Mouse (Mus musculus): ENCODE results near the gene Fadd. TPM values are rescaled to one million over a fixed set of nuclear protein-coding genes. Genes with fewer than 3 reads are reported as not detected.

Fadd gene
- polyA plus RNA-seq, 1 experiment from 2014 or later: 7.1 TPM

DNA sequence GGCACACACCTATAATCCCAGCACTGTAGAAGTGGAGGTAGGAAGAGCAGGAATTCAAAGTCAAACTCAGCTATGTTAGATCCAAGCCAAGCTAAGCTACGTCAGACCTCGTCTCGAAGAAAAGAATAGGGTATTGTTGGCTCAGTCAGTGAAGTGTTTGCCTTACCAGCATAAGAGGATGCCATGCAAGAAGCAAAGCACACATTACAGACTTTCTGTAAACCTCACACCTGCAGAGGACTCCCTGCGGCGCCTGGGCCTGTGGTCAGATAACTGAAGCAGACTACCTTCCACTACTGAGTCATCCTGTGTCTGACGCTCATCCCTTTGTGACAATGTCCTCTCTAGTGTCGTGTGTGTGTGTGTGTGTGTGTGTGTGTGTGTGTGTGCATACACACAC is 27.3 kb upstream of the Fadd start:
- H3K27ac ChIP-seq: no peak overlapping the region
- no peak overlapping the region for H3K4me3 ChIP-seq
- no peaks in the 10 kb centered on the region for H3K9me3 ChIP-seq
- no peak overlapping the region for H3K9ac ChIP-seq
- H3K4me1 ChIP-seq: no peaks in the 10 kb centered on the region
- H3K27me3 ChIP-seq (replicated peaks): no peaks in the 10 kb centered on the region
- no peak for ATAC-seq (ENCODE audit: low FRiP score, low read depth)
- no peaks in the 10 kb centered on the region for H3K36me3 ChIP-seq
- no peak overlapping the region for H3K4me2 ChIP-seq (replicated peaks)
- 93% methylated on average over 7 of the region's 7 CpGs for WGBS

DNA sequence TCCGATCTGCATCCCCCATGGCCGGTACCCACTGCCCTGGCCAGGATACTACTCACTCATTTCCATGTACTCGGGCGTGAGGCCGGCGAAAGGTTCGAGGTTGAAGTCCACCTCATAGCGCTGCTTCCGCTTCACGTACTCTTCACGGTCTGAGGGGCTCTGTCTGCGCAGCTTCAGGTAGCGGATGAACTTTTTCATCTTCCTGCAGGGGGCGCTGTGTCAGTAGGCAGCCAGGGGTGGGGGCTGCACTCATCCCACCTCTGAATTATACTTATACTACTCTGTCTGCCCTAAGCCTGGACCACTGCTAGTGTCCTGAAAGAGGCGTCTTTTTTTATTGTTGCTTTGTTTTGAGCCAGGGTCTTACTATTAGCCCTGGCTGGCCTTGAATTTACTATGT is 25.6 kb upstream of the Fadd start:
- no peak overlapping the region for H3K27ac ChIP-seq
- H3K4me3 ChIP-seq: no peak overlapping the region
- H3K9ac ChIP-seq: no peak overlapping the region
- no peak overlapping the region for H3K4me2 ChIP-seq (replicated peaks)
- H3K4me1 ChIP-seq: no peaks in the 10 kb centered on the region
- 90% methylated on average over 15 of the region's 15 CpGs for WGBS
- no peaks in the 10 kb centered on the region for H3K27me3 ChIP-seq (replicated peaks)
- H3K9me3 ChIP-seq: no peaks in the 10 kb centered on the region
- ATAC-seq (ENCODE audit: low FRiP score, low read depth): no peak
- H3K36me3 ChIP-seq: no peaks in the 10 kb centered on the region

DNA sequence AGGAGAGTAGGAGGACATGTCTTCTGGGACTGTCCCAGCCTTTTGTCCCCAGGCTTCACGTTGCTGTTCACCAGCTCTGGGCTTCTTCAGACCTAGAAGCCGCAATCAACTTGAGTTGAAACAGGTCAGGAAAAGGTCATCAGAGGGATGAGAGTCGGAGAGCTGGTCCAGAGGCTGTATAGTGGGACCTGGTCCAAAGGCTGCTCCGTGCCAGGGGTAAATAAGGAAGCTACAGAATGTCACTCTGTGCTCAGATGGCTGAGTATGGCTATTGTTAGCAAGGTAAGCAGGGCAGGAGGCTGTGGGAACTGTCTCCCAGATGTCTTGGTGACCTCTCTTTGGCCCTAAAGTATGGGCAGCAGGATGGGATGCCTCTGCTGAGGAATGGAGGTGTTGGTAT is 22.5 kb upstream of the Fadd start:
- WGBS: 65% methylated on average over 4 of the region's 4 CpGs
- Histone ChIP-seq H3K27ac (no peak overlapping the region), H3K36me3 (no peaks in the 10 kb centered on the region), H3K4me1 (peaks cover 6% of the 10 kb centered on the region; the same call in 1 of the 2 replicates), H3K4me2 (replicated peaks) (no peak overlapping the region), H3K27me3 (replicated peaks) (no peaks in the 10 kb centered on the region), H3K9me3 (no peaks in the 10 kb centered on the region), H3K4me3 (no peak overlapping the region), H3K9ac (no peak overlapping the region)
- ATAC-seq (ENCODE audit: low FRiP score, low read depth): no peak

DNA sequence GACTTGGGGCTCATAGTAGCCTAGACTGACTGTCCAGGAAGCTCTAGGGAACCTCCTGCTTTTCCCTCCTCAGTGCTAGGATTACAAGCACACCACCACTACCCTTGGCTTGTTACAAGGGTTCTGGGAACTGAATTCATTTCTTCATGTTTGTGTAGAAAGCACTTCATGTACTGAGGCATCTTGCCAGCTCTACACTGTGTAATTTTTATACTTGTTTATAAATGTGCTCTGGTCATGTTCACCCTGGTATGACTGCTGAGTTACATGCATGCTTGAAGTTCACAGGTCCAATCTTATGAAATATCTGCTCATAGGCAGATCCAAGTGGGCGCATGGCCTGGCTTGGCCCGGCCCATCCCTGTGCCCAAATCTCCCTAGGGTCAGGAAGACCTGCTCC is 22.0 kb upstream of the Fadd start:
- H3K27ac ChIP-seq: no peak overlapping the region
- ATAC-seq (ENCODE audit: low FRiP score, low read depth): no peak
- H3K36me3 ChIP-seq: no peaks in the 10 kb centered on the region
- H3K4me3 ChIP-seq: no peak overlapping the region
- no peak overlapping the region for H3K4me2 ChIP-seq (replicated peaks)
- H3K9me3 ChIP-seq: no peaks in the 10 kb centered on the region
- peaks cover 6% of the 10 kb centered on the region; the same call in 1 of the 2 replicates for H3K4me1 ChIP-seq
- H3K27me3 ChIP-seq (replicated peaks): no peaks in the 10 kb centered on the region
- no peak overlapping the region for H3K9ac ChIP-seq
- WGBS: 93% methylated on average over 2 of the region's 2 CpGs

DNA sequence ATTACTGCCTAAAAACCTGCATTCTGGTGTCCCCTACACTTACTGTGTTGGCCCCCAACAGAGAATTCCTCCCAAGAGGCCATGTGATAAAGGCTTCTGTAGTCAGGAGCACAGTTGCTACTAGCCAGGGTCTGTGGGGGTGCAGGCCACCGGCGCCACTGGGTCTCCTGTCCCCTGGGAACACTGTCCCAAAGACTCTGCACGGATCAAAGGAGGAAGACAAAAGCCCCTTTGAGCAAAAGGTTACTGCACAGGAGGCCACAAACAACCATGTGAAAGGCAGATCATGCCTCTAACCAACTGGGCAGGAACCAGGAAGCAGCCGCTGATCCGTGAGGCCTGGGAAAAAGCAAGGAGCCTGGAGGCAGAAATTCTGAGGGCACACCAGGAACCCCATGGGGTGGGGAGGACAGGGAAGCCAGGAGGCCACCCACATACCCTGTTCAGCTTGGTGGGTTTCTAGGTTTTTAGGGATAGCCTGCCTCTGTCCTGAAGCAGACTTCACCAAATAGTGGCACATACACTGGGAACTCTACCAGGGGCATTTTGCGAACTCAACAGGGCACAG is 18.2 kb upstream of the Fadd start:
- Histone ChIP-seq H3K4me2 (replicated peaks) (no peak overlapping the region), H3K27ac (no peak overlapping the region), H3K27me3 (replicated peaks) (no peaks in the 10 kb centered on the region), H3K9me3 (no peaks in the 10 kb centered on the region), H3K36me3 (no peaks in the 10 kb centered on the region), H3K4me3 (no peak overlapping the region), H3K9ac (no peak overlapping the region), H3K4me1 (peaks cover 6% of the 10 kb centered on the region; the same call in 1 of the 2 replicates)
- 25% methylated on average over 6 of the region's 6 CpGs for WGBS
- no peak for ATAC-seq (ENCODE audit: low FRiP score, low read depth)

DNA sequence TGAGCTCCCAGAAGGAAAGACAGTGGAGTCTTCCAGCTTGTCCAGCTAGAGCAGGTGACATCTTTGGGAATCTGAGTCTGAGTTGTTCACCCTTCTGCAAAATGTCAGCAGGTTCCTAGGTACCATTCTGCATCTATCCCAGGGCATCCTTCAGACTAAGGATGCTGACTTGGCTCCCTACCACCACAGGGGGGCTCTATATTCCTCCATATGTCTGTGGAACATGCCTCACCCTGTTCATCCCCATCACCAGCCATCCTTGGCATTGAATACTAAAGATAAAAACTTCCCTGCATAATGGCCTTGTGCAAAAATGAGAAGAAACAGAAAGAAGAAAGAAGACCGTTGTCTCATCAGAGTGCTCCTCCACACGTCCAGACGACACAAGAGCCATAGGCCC is 7.2 kb upstream of the Fadd start:
- H3K27ac ChIP-seq: no peak overlapping the region
- no peaks in the 10 kb centered on the region for H3K36me3 ChIP-seq
- WGBS: 87% methylated on average over 3 of the region's 3 CpGs
- no peak overlapping the region for H3K4me3 ChIP-seq
- no peak for ATAC-seq (ENCODE audit: low FRiP score, low read depth)
- H3K9ac ChIP-seq: no peak overlapping the region
- H3K9me3 ChIP-seq: no peaks in the 10 kb centered on the region
- H3K4me1 ChIP-seq: no peaks in the 10 kb centered on the region
- no peak overlapping the region for H3K4me2 ChIP-seq (replicated peaks)
- H3K27me3 ChIP-seq (replicated peaks): no peaks in the 10 kb centered on the region

DNA sequence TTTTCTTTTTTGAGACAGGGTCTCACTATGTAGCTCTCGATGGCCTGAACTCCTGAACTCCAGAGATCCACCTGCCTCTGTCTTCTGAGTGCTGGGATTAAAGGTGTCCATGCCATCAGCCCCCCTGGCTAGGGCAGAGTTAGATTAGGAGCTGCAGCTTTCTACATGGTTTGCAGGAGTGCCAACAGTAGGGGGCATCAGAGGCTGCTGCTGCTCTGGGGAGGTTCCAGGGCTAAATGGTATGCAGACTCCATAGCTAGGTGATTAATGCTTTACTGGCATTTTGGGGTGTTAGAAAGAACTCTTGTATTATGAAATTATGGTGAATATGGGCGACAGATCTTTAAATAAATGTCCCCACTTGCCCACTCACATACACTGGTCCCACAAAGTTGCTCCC is 5.0 kb upstream of the Fadd start:
- H3K4me3 ChIP-seq: no peak overlapping the region
- H3K9me3 ChIP-seq: no peaks in the 10 kb centered on the region
- H3K27me3 ChIP-seq (replicated peaks): no peaks in the 10 kb centered on the region
- peaks cover 6% of the 10 kb centered on the region; the same call in 1 of the 2 replicates for H3K4me1 ChIP-seq
- H3K4me2 ChIP-seq (replicated peaks): no peak overlapping the region
- ATAC-seq (ENCODE audit: low FRiP score, low read depth): no peak
- H3K36me3 ChIP-seq: no peaks in the 10 kb centered on the region
- 26% methylated on average over 2 of the region's 2 CpGs for WGBS
- no peak overlapping the region for H3K9ac ChIP-seq
- no peak overlapping the region for H3K27ac ChIP-seq

DNA sequence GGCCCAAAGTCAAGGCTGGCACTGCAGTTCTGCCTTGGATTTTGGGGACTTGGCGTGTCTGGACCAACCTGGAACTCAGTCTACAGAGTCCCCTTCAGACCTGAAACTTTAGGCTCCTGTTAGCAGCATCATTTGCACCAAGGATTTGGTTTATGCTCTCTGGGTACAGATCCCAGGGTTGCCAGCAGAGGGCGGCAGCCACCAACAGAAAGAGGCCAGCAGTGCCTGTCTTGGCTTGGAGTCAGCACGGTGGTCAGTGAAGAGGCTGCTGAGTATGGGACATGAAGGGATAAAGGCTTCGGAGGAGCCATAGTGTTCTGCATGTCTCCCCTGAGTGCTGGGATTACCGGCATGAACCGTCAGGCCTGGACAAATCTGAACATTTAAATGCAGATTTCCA is 3.4 kb upstream of the Fadd start:
- Histone ChIP-seq H3K36me3 (no peaks in the 10 kb centered on the region), H3K4me1 (peaks cover 15% of the 10 kb centered on the region), H3K4me2 (replicated peaks) (no peak overlapping the region), H3K9me3 (no peaks in the 10 kb centered on the region), H3K4me3 (no peak overlapping the region), H3K27ac (no peak overlapping the region), H3K27me3 (replicated peaks) (no peaks in the 10 kb centered on the region), H3K9ac (no peak overlapping the region)
- 11% methylated on average over 6 of the region's 6 CpGs for WGBS
- ATAC-seq (ENCODE audit: low FRiP score, low read depth): no peak

DNA sequence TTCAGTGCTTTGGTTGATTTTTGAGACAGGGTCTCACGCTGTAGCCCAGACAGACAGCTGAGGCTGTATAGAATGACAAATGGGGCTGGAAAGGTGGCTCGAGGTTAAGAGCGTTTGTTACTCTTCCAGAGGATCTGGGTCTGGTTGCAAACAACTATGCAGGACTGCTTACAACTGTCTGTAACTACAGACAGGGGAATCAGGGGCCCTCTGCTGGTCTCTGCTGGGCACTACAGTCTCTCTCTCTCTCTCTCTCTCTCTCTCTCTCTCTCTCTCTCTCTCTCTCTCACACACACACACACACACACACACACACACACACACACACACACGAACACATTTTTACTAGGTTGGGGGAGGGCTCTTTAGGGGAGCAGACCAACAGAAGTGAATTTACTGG is 1.4 kb upstream of the Fadd start:
- H3K36me3 ChIP-seq: peaks cover 17% of the 10 kb centered on the region
- H3K27me3 ChIP-seq (replicated peaks): no peaks in the 10 kb centered on the region
- H3K4me1 ChIP-seq: peaks cover 17% of the 10 kb centered on the region
- H3K27ac ChIP-seq: no peak overlapping the region
- no peaks in the 10 kb centered on the region for H3K9me3 ChIP-seq
- H3K4me2 ChIP-seq (replicated peaks): no peak overlapping the region; the same call in 1 of the 2 replicates
- 1% methylated on average over 4 of the region's 4 CpGs for WGBS
- 0 out of 2 replicates have a peak, but pooled peaks have one; percentile 11 for ATAC-seq (ENCODE audit: low FRiP score, low read depth)
- H3K9ac ChIP-seq: no peak overlapping the region
- no peak overlapping the region for H3K4me3 ChIP-seq

DNA sequence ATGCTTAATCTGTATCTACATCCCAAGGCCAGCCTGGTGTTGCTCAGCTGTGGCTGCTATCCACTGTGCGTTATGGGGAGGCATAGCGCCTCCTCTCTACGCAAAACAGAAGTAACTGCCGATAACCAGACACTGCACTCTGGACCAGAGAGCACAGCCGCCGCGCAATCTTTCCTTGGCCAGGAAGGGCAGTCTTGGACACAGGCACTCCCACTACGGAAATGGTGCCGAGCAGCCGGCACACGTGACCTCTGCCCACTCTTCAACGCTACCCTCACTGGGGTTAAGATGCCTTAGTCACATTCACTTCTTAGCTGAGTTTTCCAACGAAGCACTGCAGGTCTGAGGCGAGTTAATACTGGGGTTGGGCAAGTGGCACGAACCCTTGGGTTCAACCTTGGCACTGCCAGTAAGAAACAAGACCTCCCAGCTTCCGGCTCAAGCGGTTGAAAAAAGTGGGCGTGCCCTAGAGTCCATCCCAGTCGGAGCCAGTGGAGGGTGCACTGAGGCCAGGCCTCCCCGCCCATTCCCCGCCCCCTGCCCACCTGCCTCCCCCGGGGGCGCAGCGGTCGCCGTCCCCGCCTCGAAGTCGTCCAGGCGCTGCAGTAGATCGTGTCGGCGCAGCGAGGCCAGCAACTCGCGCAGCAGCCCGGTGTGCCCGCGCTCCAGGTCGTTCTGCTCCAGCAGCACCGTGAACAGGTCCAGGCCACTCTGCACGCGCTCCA is 542 bp downstream of the Fadd start:
- peak overlapping the region; percentile 80 for H3K4me2 ChIP-seq (replicated peaks)
- H3K9ac ChIP-seq: peak overlapping the region; percentile 70
- H3K4me1 ChIP-seq: peaks cover 17% of the 10 kb centered on the region
- no peaks in the 10 kb centered on the region for H3K9me3 ChIP-seq
- no peaks in the 10 kb centered on the region for H3K27me3 ChIP-seq (replicated peaks)
- peak; percentile 85 for ATAC-seq (ENCODE audit: low FRiP score, low read depth)
- H3K27ac ChIP-seq: peak overlapping the region; percentile 66; the same call in 1 of the 2 replicates
- WGBS: 1% methylated on average over 43 of the region's 43 CpGs
- peak overlapping the region; percentile 79 for H3K4me3 ChIP-seq
- H3K36me3 ChIP-seq: peaks cover 17% of the 10 kb centered on the region

DNA sequence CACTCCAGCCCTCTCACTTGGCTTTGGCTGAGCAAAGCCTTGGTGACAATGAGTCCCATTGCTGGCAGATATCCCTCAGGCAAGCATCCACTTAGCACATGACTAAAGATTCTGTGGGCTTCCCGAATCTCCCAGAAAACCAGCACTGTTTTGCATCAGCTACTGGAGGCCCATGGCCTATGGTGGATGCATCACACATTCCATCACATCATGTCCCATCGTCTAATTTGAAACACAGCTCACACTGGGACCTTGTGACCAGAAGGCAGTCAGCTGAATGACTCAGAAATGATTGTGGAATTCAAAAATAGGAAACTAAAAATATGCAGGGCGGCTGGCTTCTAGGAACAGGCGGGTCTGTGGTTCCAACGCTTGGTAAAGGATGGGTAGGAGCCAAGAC is 4.4 kb downstream of the Fadd start:
- Histone ChIP-seq H3K27me3 (replicated peaks) (no peaks in the 10 kb centered on the region), H3K4me3 (no peak overlapping the region), H3K9ac (no peak overlapping the region), H3K9me3 (no peaks in the 10 kb centered on the region), H3K27ac (no peak overlapping the region), H3K36me3 (peaks cover 17% of the 10 kb centered on the region), H3K4me1 (peaks cover 16% of the 10 kb centered on the region), H3K4me2 (replicated peaks) (no peak overlapping the region)
- WGBS: 94% methylated on average over 5 of the region's 5 CpGs
- no peak for ATAC-seq (ENCODE audit: low FRiP score, low read depth)

DNA sequence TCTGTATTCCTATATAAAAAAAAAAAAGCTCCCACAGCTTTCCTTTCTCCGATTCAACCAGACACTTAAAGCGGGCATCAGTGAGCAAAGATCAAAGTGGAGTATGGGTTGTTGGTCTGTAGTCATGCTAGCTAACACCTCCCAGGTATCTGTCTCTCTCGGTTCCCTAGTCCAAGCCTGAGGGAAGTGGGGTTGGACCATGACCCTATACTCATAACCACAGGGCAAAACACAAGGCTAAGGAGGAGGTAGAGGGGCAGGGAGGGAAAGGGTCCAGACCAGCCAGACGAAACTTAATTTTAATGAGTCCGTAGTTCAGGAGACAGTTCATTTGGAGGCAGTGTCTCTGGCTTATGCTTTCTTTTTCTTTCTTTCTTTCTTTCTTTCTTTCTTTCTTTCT is 10.0 kb downstream of the Fadd start:
- Histone ChIP-seq H3K4me1 (no peaks in the 10 kb centered on the region), H3K36me3 (no peaks in the 10 kb centered on the region), H3K27me3 (replicated peaks) (no peaks in the 10 kb centered on the region), H3K9me3 (no peaks in the 10 kb centered on the region), H3K4me2 (replicated peaks) (no peak overlapping the region), H3K4me3 (no peak overlapping the region), H3K27ac (no peak overlapping the region), H3K9ac (no peak overlapping the region)
- 87% methylated on average over 5 of the region's 5 CpGs for whole genome bisulfite sequencing
- ATAC-seq (ENCODE audit: low FRiP score, low read depth): no peak

DNA sequence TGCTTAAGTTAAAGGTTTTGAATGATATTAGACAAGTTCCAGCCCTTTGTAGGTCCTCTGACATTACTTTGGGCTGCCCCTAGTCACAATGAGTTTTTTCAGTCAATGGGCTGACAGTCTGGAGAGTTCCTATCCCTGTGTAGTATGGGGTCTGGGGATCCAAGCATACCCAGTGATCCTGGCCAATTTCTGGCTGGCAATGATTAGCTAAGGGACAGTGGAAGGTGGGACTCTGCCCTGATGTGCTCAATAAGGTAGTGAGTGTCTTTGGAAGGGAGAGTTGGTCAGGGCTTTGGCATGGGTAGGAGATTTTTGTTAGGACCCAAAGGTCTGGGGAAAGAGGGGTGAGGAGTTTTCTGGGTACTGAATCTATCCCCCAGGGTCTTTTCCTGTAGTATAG is 10.7 kb downstream of the Fadd start:
- no peaks in the 10 kb centered on the region for H3K27me3 ChIP-seq (replicated peaks)
- no peak overlapping the region for H3K27ac ChIP-seq
- no peaks in the 10 kb centered on the region for H3K4me1 ChIP-seq
- H3K4me3 ChIP-seq: no peak overlapping the region
- no peak for ATAC-seq (ENCODE audit: low FRiP score, low read depth)
- no peaks in the 10 kb centered on the region for H3K9me3 ChIP-seq
- H3K4me2 ChIP-seq (replicated peaks): no peak overlapping the region
- H3K9ac ChIP-seq: no peak overlapping the region
- no peaks in the 10 kb centered on the region for H3K36me3 ChIP-seq

Data from neural tube, embryonic 12.5 days (tissue).